Comparison of ENCODE assay signal across 20 mouse cellular contexts in genomic region chr6:91690222-91690621, GRCm38 (mm10). TPM values are rescaled to one million over a fixed set of nuclear protein-coding genes. Genes with fewer than 3 reads are reported as not detected.
DNase-seq lines count a peak whose midpoint lies in the region; ATAC-seq and TF ChIP-seq lines count a peak whose summit lies in the region.
"Had no signal": no experiment of that assay in that cellular context is flagged by ENCODE, and none has a peak within 500 bp of the region (broad histone marks: within the 10 kb centered on the region; RNA-seq: fewer than 3 reads in every experiment).

No protein-coding gene starts in this region.

- H3K4me3 ChIP-seq in kidney, embryonic 15.5 days (replicated peaks) = no peak overlapping the region
- H3K4me3 ChIP-seq in kidney, embryonic 14.5 days (ENCODE audit: low read length) = no peak overlapping the region
- H3K4me3 ChIP-seq in stomach, embryonic 14.5 days (ENCODE audit: low read depth, low read length) = no peak overlapping the region
- no peak overlapping the region for H3K4me3 ChIP-seq in stomach, postnatal 0 days (ENCODE audit: low read depth, low read length)
- no peak overlapping the region for H3K4me3 ChIP-seq in intestine, postnatal 0 days (ENCODE audit: low read depth, low read length)
- H3K4me3 ChIP-seq: embryonic facial prominence, embryonic 13.5 days; forebrain, embryonic 10.5 days; hindbrain, embryonic 10.5 days; liver, embryonic 13.5 days; neural tube, embryonic 12.5 days had no signal

- 58% methylated on average over 7 of the region's 7 CpGs for WGBS in kidney, embryonic 15.5 days
- 58% methylated on average over 7 of the region's 7 CpGs for WGBS in kidney, embryonic 14.5 days
- WGBS in stomach, embryonic 14.5 days = 51% methylated on average over 7 of the region's 7 CpGs
- 59% methylated on average over 7 of the region's 7 CpGs for WGBS in stomach, postnatal 0 days
- WGBS in intestine, postnatal 0 days = 38% methylated on average over 7 of the region's 7 CpGs

- peak overlapping the region; percentile 12; the same call in 1 of the 2 replicates for H3K4me2 ChIP-seq in kidney, embryonic 15.5 days
- H3K4me2 ChIP-seq in kidney, embryonic 14.5 days (replicated peaks; ENCODE audit: low read depth, low read length) = no peak overlapping the region
- H3K4me2 ChIP-seq in stomach, embryonic 14.5 days (replicated peaks; ENCODE audit: low read depth, low read length) = no peak overlapping the region
- H3K4me2 ChIP-seq in stomach, postnatal 0 days (replicated peaks; ENCODE audit: low read depth) = no peak overlapping the region
- peak overlapping the region; percentile 35 for H3K4me2 ChIP-seq in intestine, postnatal 0 days (replicated peaks; ENCODE audit: low read depth)
- H3K4me2 ChIP-seq: embryonic facial prominence, embryonic 13.5 days; liver, embryonic 13.5 days; neural tube, embryonic 12.5 days had no signal

- no peak overlapping the region for H3K9ac ChIP-seq in kidney, embryonic 15.5 days
- H3K9ac ChIP-seq in kidney, embryonic 14.5 days (ENCODE audit: low read depth, low read length) = no peak overlapping the region
- H3K9ac ChIP-seq in stomach, embryonic 14.5 days (replicated peaks; ENCODE audit: low read depth, low read length) = no peak overlapping the region
- no peak overlapping the region for H3K9ac ChIP-seq in stomach, postnatal 0 days (ENCODE audit: low read length)
- H3K9ac ChIP-seq in intestine, postnatal 0 days (ENCODE audit: low read depth, low read length) = 0 out of 2 replicates have a peak overlapping the region, but pooled peaks have one; percentile 12
- H3K9ac ChIP-seq: embryonic facial prominence, embryonic 13.5 days; liver, embryonic 13.5 days; neural tube, embryonic 12.5 days had no signal

- H3K4me1 ChIP-seq in kidney, embryonic 15.5 days = peaks cover 91% of the 10 kb centered on the region
- peaks cover 64% of the 10 kb centered on the region for H3K4me1 ChIP-seq in kidney, embryonic 14.5 days (ENCODE audit: control insufficient read depth, insufficient read depth, low read length)
- H3K4me1 ChIP-seq in stomach, embryonic 14.5 days (ENCODE audit: control insufficient read depth, insufficient read depth, low read length) = peaks cover 35% of the 10 kb centered on the region
- H3K4me1 ChIP-seq in stomach, postnatal 0 days (replicated peaks; ENCODE audit: control insufficient read depth, insufficient read depth) = peaks cover 12% of the 10 kb centered on the region
- peaks cover 21% of the 10 kb centered on the region; the same call in 1 of the 2 replicates for H3K4me1 ChIP-seq in intestine, postnatal 0 days (replicated peaks; ENCODE audit: control insufficient read depth, insufficient read depth, low read length)

- no peak for TF ChIP-seq EP300 in stomach, postnatal 0 days (optimal IDR thresholded peaks at IDR 0.05)

- H3K27ac ChIP-seq in kidney, embryonic 15.5 days = peak overlapping the region; percentile 76
- no peak overlapping the region for H3K27ac ChIP-seq in kidney, embryonic 14.5 days (ENCODE audit: low read depth, low read length)
- H3K27ac ChIP-seq in stomach, embryonic 14.5 days (ENCODE audit: low read length) = peak overlapping the region; percentile 33; the same call in 1 of the 2 replicates
- H3K27ac ChIP-seq in stomach, postnatal 0 days (replicated peaks) = no peak overlapping the region; the same call in 1 of the 2 replicates
- H3K27ac ChIP-seq in intestine, postnatal 0 days (ENCODE audit: low read depth, low read length) = peak overlapping the region; percentile 80
- H3K27ac ChIP-seq: embryonic facial prominence, embryonic 13.5 days; forebrain, embryonic 10.5 days; hindbrain, embryonic 10.5 days; liver, embryonic 13.5 days; neural tube, embryonic 12.5 days had no signal

- no peak for DNase-seq in stomach, postnatal 0 days (ENCODE audit: low spot score)
- DNase-seq in heart, adult 9 months (ENCODE audit: low spot score in 2 of 2) = no peak
- DNase-seq in right cerebral cortex, postnatal 36 days (ENCODE audit: low spot score in 2 of 2) = no peak
- DNase-seq: adrenal gland, postnatal 25 days; B cell, adult 2 months; cerebellum, adult 8-10 months; left cerebral cortex, postnatal 4 days; liver, embryonic 13.5 days; thymus, postnatal 4 days had no signal

- ATAC-seq in kidney, embryonic 15.5 days (replicated peaks; ENCODE audit: low FRiP score) = no peak
- no peak for ATAC-seq in kidney, embryonic 14.5 days (ENCODE audit: low FRiP score, low TSS enrichment)
- ATAC-seq in stomach, embryonic 14.5 days (ENCODE audit: insufficient number of reproducible peaks, insufficient read depth, low FRiP score, low read depth) = no peak
- ATAC-seq in stomach, postnatal 0 days (ENCODE audit: low FRiP score, low TSS enrichment) = no peak
- peak; percentile 5; the same call in 1 of the 2 replicates for ATAC-seq in intestine, postnatal 0 days
- ATAC-seq: activated CD4-positive, CD25-positive, alpha-beta regulatory T cell, adult 4 months; lung, postnatal 0 days; Patski had no signal

- peaks cover 20% of the 10 kb centered on the region for H3K36me3 ChIP-seq in kidney, embryonic 15.5 days
- peaks cover 11% of the 10 kb centered on the region; the same call in 1 of the 2 replicates for H3K36me3 ChIP-seq in kidney, embryonic 14.5 days (ENCODE audit: control insufficient read depth, insufficient read depth, low read length)
- H3K36me3 ChIP-seq in stomach, embryonic 14.5 days (ENCODE audit: control insufficient read depth, insufficient read depth, low read length) = peaks cover 5% of the 10 kb centered on the region; the same call in 1 of the 2 replicates
- H3K36me3 ChIP-seq in stomach, postnatal 0 days (ENCODE audit: control insufficient read depth, insufficient read depth, low read length) = no peaks in the 10 kb centered on the region
- peaks cover 27% of the 10 kb centered on the region; the same call in 1 of the 2 replicates for H3K36me3 ChIP-seq in intestine, postnatal 0 days (ENCODE audit: control insufficient read depth, insufficient read depth)

- TF ChIP-seq CTCF in stomach, postnatal 0 days (IDR thresholded peaks at IDR 0.05; ENCODE audit: low read depth) = no peak
- no peak for TF ChIP-seq CTCF in intestine, postnatal 0 days (IDR thresholded peaks at IDR 0.05; ENCODE audit: low read depth)

- no peaks in the 10 kb centered on the region for H3K9me3 ChIP-seq in kidney, embryonic 15.5 days (replicated peaks)
- no peaks in the 10 kb centered on the region for H3K9me3 ChIP-seq in kidney, embryonic 14.5 days (ENCODE audit: control insufficient read depth, low read length)
- no peaks in the 10 kb centered on the region for H3K9me3 ChIP-seq in stomach, embryonic 14.5 days (ENCODE audit: control insufficient read depth, low read depth, low read length)
- no peaks in the 10 kb centered on the region for H3K9me3 ChIP-seq in stomach, postnatal 0 days (ENCODE audit: control insufficient read depth, low read length)
- H3K9me3 ChIP-seq in intestine, postnatal 0 days (ENCODE audit: control insufficient read depth) = no peaks in the 10 kb centered on the region
- H3K9me3 ChIP-seq: embryonic facial prominence, embryonic 13.5 days; forebrain, embryonic 10.5 days; hindbrain, embryonic 10.5 days; liver, embryonic 13.5 days; neural tube, embryonic 12.5 days had no signal

- H3K27me3 ChIP-seq in kidney, embryonic 15.5 days = no peaks in the 10 kb centered on the region
- no peaks in the 10 kb centered on the region for H3K27me3 ChIP-seq in kidney, embryonic 14.5 days (ENCODE audit: control insufficient read depth, insufficient read depth, low read length)
- H3K27me3 ChIP-seq in stomach, embryonic 14.5 days (ENCODE audit: control insufficient read depth, insufficient read depth, low read length) = no peaks in the 10 kb centered on the region
- H3K27me3 ChIP-seq in stomach, postnatal 0 days (ENCODE audit: control insufficient read depth, insufficient read depth, low read length) = no peaks in the 10 kb centered on the region
- no peaks in the 10 kb centered on the region for H3K27me3 ChIP-seq in intestine, postnatal 0 days (replicated peaks; ENCODE audit: control insufficient read depth, insufficient read depth, low read length)
- H3K27me3 ChIP-seq: embryonic facial prominence, embryonic 13.5 days; liver, embryonic 13.5 days; neural tube, embryonic 12.5 days; Patski had no signal

RNA-seq across cellular contexts. Expression of gene Slc6a6, which starts 6.4 kb away (rescaled TPM):
- polyA plus RNA-seq in kidney, embryonic 15.5 days (2015; fragmentation: Nextera tagmentation; extraction: Ambion mirVana) = 84.0 and 87.2 TPM in 2 replicates
- 51.7 and 95.1 TPM in 2 replicates for polyA plus RNA-seq in kidney, embryonic 14.5 days (2014; fragmentation: Nextera tagmentation; extraction: Ambion mirVana)
- polyA plus RNA-seq in stomach, embryonic 14.5 days (2014; fragmentation: Nextera tagmentation; extraction: Ambion mirVana) = 60.3 and 65.1 TPM in 2 replicates
- 55.3 and 66.5 TPM in 2 replicates for polyA plus RNA-seq in stomach, postnatal 0 days (2015; fragmentation: Nextera tagmentation; extraction: Ambion mirVana)
- 109 and 127 TPM in 2 replicates for polyA plus RNA-seq in intestine, postnatal 0 days (2015; fragmentation: Nextera tagmentation; extraction: Ambion mirVana)

Comparison
In these comparisons a context has a peak if more than half of its experiments do, and no peak if none do; other contexts are left out.
1. H3K27ac ChIP-seq: peak in kidney, embryonic 15.5 days (single experiment), stomach, embryonic 14.5 days (single experiment) and intestine, postnatal 0 days (single experiment); none in kidney, embryonic 14.5 days (single experiment) and stomach, postnatal 0 days (single experiment).
2. H3K4me2 ChIP-seq: peak in kidney, embryonic 15.5 days (single experiment) and intestine, postnatal 0 days (single experiment); none in kidney, embryonic 14.5 days (single experiment), stomach, embryonic 14.5 days (single experiment) and stomach, postnatal 0 days (single experiment).